Mouse (Mus musculus) MEL (cell line): ENCODE measurements around the gene Ube2a. TPM values are rescaled to one million over a fixed set of nuclear protein-coding genes. Genes with fewer than 3 reads are reported as not detected.
"Not testable (repeated sequence)": the region's sequence is repeated elsewhere in the genome, so short reads cannot be mapped to it uniquely, and the experiment has no call there.

Source experiments
- DNase-seq: peaks from one replicate; pipeline ENCODE4 v3.0.0; 2011; ENCODE audit warnings: low read depth, low spot score
- H3K27ac ChIP-seq: 2 replicates; pipeline ENCODE4 v1.5.1; 2012; ENCODE audit warnings: low read depth, mild to moderate bottlenecking, control low read depth, low read length, moderate library complexity; ENCODE audit not compliant: control insufficient read depth
- H3K27me3 ChIP-seq, 2 experiments: fragments of 150-350 bp in 1 of 2; sonication (generic) in 1 of 2; 2 replicates each; pipeline ENCODE4 v1.6.1; 2012; ENCODE audit warnings: low read length in 2 of 2, mild to moderate bottlenecking in 2 of 2, improper control_type of control experiment in 1 of 2, moderate library complexity in 1 of 2; ENCODE audit not compliant: insufficient read depth in 2 of 2, control insufficient read depth in 1 of 2
- H3K36me3 ChIP-seq, 2 experiments: 2 replicates each; pipeline ENCODE4 v1.6.1; 2012 to 2014; ENCODE audit warnings: low read length in 2 of 2, improper control_type of control experiment in 1 of 2, inconsistent platforms in 1 of 2, mild to moderate bottlenecking in 1 of 2; ENCODE audit not compliant: insufficient read depth in 2 of 2, control insufficient read depth in 1 of 2
- H3K4me1 ChIP-seq, 2 experiments: fragments of 150-350 bp in 1 of 2; sonication (generic) in 1 of 2; 2 replicates each; pipeline ENCODE4 v1.6.1; 2012; ENCODE audit warnings: low read length in 2 of 2, improper control_type of control experiment in 1 of 2, mild to moderate bottlenecking in 1 of 2; ENCODE audit not compliant: insufficient read depth in 2 of 2, control insufficient read depth in 1 of 2
- H3K4me3 ChIP-seq, 2 experiments: fragments of 150-350 bp in 1 of 2; sonication (generic) in 1 of 2; 2 replicates each; pipeline ENCODE4 v1.5.1; 2012; ENCODE audit warnings: low read depth in 2 of 2, low read length in 2 of 2, mild to moderate bottlenecking in 2 of 2, moderate library complexity in 2 of 2, control low read depth in 1 of 2, improper control_type of control experiment in 1 of 2; ENCODE audit not compliant: control insufficient read depth in 1 of 2, insufficient read depth in 1 of 2
- H3K79me2 ChIP-seq: 2 replicates; pipeline ENCODE4 v1.6.1; 2012; ENCODE audit warnings: mild to moderate bottlenecking, low read length, moderate library complexity; ENCODE audit not compliant: control insufficient read depth, poor library complexity, insufficient read depth
- H3K9ac ChIP-seq: 2 replicates; pipeline ENCODE4 v1.6.1; 2012; ENCODE audit warnings: low read depth, mild to moderate bottlenecking, control low read depth, low read length, moderate library complexity; ENCODE audit not compliant: control insufficient read depth, poor library complexity, severe bottlenecking
- H3K9me3 ChIP-seq: fragments of 150-350 bp; sonication (generic); replicated peaks from 2 replicates; pipeline ENCODE4 v1.6.1; 2012; ENCODE audit warnings: mild to moderate bottlenecking, low read length, improper control_type of control experiment, moderate library complexity; ENCODE audit not compliant: insufficient read depth
- CTCF ChIP-seq, 3 experiments: IDR thresholded peaks in 2 of 3; conservative IDR thresholded peaks in 1 of 3; 2 replicates each; pipeline ENCODE4 v1.5.1; 2011 to 2012; ENCODE audit warnings: low read length in 3 of 3, low read depth in 2 of 3, mild to moderate bottlenecking in 2 of 3, improper control_type of control experiment in 1 of 3, inconsistent platforms in 1 of 3, mixed read lengths in 1 of 3, moderate library complexity in 1 of 3; ENCODE audit not compliant: control insufficient read depth in 1 of 3, insufficient read depth in 1 of 3, poor library complexity in 1 of 3, severe bottlenecking in 1 of 3
- EP300 ChIP-seq, 2 experiments: IDR thresholded peaks; 2 replicates each; pipeline ENCODE4 v1.6.1; 2011; ENCODE audit warnings: improper control_type of control experiment in 2 of 2, low read length in 2 of 2, low read depth in 1 of 2, mild to moderate bottlenecking in 1 of 2
- HCFC1 ChIP-seq: IDR thresholded peaks from 2 replicates; pipeline ENCODE4 v1.6.1; 2012; ENCODE audit warnings: low read depth, mild to moderate bottlenecking, inconsistent platforms, low read length, improper control_type of control experiment, moderate library complexity
- MEF2A ChIP-seq: IDR thresholded peaks from 2 replicates; pipeline ENCODE4 v1.6.1; 2014; ENCODE audit warnings: low read depth, mild to moderate bottlenecking, inconsistent platforms, low read length, improper control_type of control experiment; ENCODE audit not compliant: poor library complexity, insufficient replicate concordance, severe bottlenecking; ENCODE audit errors: extremely low read depth
- MYC ChIP-seq: IDR thresholded peaks from 2 replicates; pipeline ENCODE4 v1.6.1; 2011; ENCODE audit warnings: low read depth, mild to moderate bottlenecking, low read length, improper control_type of control experiment, moderate library complexity
- RAD21 ChIP-seq: IDR thresholded peaks from 2 replicates; pipeline ENCODE4 v1.6.1; 2011; ENCODE audit warnings: mild to moderate bottlenecking, low read depth, low read length, improper control_type of control experiment
- SIN3A ChIP-seq: IDR thresholded peaks from 2 replicates; pipeline ENCODE4 v1.6.1; 2012; ENCODE audit warnings: low read length, improper control_type of control experiment, inconsistent platforms
- UBTF ChIP-seq: IDR thresholded peaks from 2 replicates; pipeline ENCODE4 v1.6.1; 2012; ENCODE audit warnings: low read depth, mild to moderate bottlenecking, inconsistent platforms, low read length, improper control_type of control experiment, moderate library complexity, borderline replicate concordance; ENCODE audit not compliant: insufficient read depth
- USF1 ChIP-seq: IDR thresholded peaks from 2 replicates; pipeline ENCODE4 v1.6.1; 2014; ENCODE audit warnings: low read depth, mild to moderate bottlenecking, inconsistent platforms, low read length, improper control_type of control experiment, moderate library complexity
- USF2 ChIP-seq, 2 experiments: IDR thresholded peaks; 2 replicates each; pipeline ENCODE4 v1.6.1; 2011 to 2012; ENCODE audit warnings: improper control_type of control experiment in 2 of 2, low read length in 2 of 2, borderline replicate concordance in 1 of 2, inconsistent platforms in 1 of 2, low read depth in 1 of 2, mild to moderate bottlenecking in 1 of 2; ENCODE audit not compliant: insufficient read depth in 1 of 2
- polyA plus RNA-seq, 2 experiments: library from polyadenylated mRNA; stranded (reverse) in 1 of 2; unstranded in 1 of 2; fragments of >175 nt in 1 of 2; fragments of >200 nt in 1 of 2; gene quantifications; 2 replicates each; pipeline versions ENCODE4 v1.2.1 to v1.2.4; 2012; ENCODE audit warnings: low replicate concordance in 2 of 2, low read depth in 1 of 2; ENCODE audit not compliant: insufficient read length in 2 of 2, insufficient read depth in 1 of 2, missing spikeins in 1 of 2
- total RNA-seq: library from RNA; depleted of rRNA; stranded (reverse); fragments of 300-350 nt; gene quantifications from 2 replicates; pipeline ENCODE4 v1.2.3, GENCODE M21; 2012

Gene Ube2a
- total and polyA plus RNA-seq, 3 experiments = 39.3 to 971 (median 105) TPM

DNA sequence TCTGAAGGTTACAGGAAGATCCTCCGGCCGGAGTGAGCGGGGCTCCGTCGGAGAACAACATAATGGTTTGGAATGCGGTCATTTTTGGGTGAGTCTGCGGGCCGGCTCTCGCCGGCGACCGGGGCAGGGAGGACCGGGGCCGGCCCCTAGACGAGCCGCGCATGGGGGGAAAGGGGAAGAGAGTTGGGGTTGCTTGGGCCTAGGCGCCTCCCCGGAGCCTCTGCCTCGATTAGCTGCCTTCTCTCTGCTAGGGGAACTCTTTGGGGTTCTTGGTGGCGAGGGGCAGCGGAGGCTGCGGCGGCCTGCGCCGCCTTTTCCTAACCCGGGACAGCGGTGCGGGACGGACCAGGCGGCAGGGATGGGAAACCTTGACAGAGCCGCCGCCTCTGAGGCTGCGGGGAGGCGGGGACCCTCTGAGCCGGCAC, 1.0 kb downstream of the Ube2a start:
- H3K9me3 ChIP-seq = no peaks in the 10 kb centered on the region
- peak overlapping the region; percentile 98 for H3K9ac ChIP-seq
- no peak; the same call in 1 of the 2 replicates for TF ChIP-seq UBTF
- no peak for TF ChIP-seq USF2 (IDR thresholded peaks at IDR 0.05; ENCODE audit: borderline replicate concordance in 1 of 2, insufficient read depth in 1 of 2, low read depth in 1 of 2, low read length in 2 of 2)
- 0 out of 2 replicates have a peak, but pooled peaks have one; percentile 23 for TF ChIP-seq HCFC1
- no peak for TF ChIP-seq MEF2A
- no peak for TF ChIP-seq EP300 (IDR thresholded peaks at IDR 0.05; ENCODE audit: low read depth in 1 of 2, low read length in 2 of 2)
- peak; percentile 5; the same call in 1 of the 2 replicates for TF ChIP-seq SIN3A
- H3K27me3 ChIP-seq = no peaks in the 10 kb centered on the region
- DNase-seq = peak; percentile 40
- H3K4me1 ChIP-seq = peaks cover 0 to 4% of the 10 kb centered on the region in 2 experiments; a peak in 2 of 4 replicates
- H3K79me2 ChIP-seq = peaks cover 13% of the 10 kb centered on the region
- H3K4me3 ChIP-seq = peak overlapping the region; percentile 97 to 98
- peak overlapping the region; percentile 49 for H3K27ac ChIP-seq
- H3K36me3 ChIP-seq = peaks cover 0 to 2% of the 10 kb centered on the region in 2 experiments; a peak in 2 of 4 replicates

DNA sequence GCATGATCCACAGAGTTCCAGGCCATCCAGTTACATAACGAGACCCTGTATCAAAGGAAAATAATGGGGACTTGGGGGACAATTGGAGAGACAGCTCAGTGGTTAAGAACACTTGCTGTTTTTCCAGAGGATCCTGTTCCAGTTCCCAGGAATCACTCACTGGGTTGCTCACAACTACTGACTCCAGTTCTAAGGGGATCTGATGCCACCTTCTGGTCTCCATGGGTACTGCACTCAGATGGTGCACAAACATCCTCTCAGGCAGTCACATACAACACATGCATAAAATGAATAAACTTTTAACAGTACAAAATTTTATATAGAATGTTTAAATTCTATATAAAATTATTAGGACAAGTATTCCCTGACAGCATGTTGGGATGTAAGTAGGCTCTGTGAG, 11.0 kb downstream of the Ube2a start:
- Histone ChIP-seq H3K4me3 (no peak overlapping the region), H3K36me3 (peaks cover 0 to 5% of the 10 kb centered on the region in 2 experiments; a peak in 2 of 4 replicates), H3K9ac (no peak overlapping the region), H3K27ac (no peak overlapping the region), H3K9me3 (no peaks in the 10 kb centered on the region), H3K4me1 (no peaks in the 10 kb centered on the region), H3K27me3 (no peaks in the 10 kb centered on the region), H3K79me2 (no peaks in the 10 kb centered on the region)
- TF ChIP-seq USF1 (no peak), CTCF (IDR thresholded peaks at IDR 0.05 in 2 of 3, conservative IDR thresholded peaks at IDR 0.05 in 1 of 3; ENCODE audit: control insufficient read depth in 1 of 3, insufficient read depth in 1 of 3, low read depth in 2 of 3, low read length in 3 of 3, poor library complexity in 1 of 3, severe bottlenecking in 1 of 3) (peak in 2 of 3 experiments; percentile 28 to 40; a peak in 5 of 6 replicates), SIN3A (no peak), RAD21 (peak; percentile 9)
- DNase-seq = peak; percentile 44

DNA sequence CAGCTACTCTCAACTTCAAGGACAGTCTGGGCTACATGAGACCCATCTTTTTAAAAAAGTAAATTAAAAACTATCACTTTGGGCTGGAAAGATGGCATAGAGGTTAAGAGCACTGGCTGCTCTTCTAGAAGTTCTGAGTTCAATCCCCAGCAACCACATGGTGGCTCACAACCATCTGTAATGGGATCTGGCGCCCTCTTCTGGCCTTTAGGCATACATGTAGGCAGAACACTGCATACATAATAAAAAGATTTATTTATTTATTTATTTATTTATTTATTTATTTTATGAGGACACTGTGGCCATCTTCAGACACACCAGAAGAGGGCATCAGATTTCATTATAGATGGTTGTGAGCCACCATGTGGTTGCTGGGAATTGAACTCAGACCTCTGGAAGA, 25.2 kb downstream of the Ube2a start:
- DNase-seq = peak; percentile 60
- not testable (repeated sequence) for H3K27ac ChIP-seq, H3K9ac ChIP-seq
- H3K36me3 ChIP-seq = peaks cover 0 to 13% of the 10 kb centered on the region in 2 experiments; a peak in 2 of 4 replicates
- peak; percentile 22 to 58 (median 38); a peak in 4 of 6 replicates for TF ChIP-seq CTCF (IDR thresholded peaks at IDR 0.05 in 2 of 3, conservative IDR thresholded peaks at IDR 0.05 in 1 of 3; ENCODE audit: control insufficient read depth in 1 of 3, insufficient read depth in 1 of 3, low read depth in 2 of 3, low read length in 3 of 3, poor library complexity in 1 of 3, severe bottlenecking in 1 of 3)
- peak; percentile 11; the same call in 1 of the 2 replicates for TF ChIP-seq RAD21
- 0 out of 2 replicates have a peak, but pooled peaks have one; percentile 44 for TF ChIP-seq MYC
- TF ChIP-seq, all 39 proteins: peak for 3; not testable (repeated sequence) for 36
- peaks cover 45% of the 10 kb centered on the region for H3K79me2 ChIP-seq
- H3K4me1 ChIP-seq, H3K9me3 ChIP-seq, H3K27me3 ChIP-seq, H3K4me3 ChIP-seq: not testable (repeated sequence)
